Mouse (Mus musculus): ENCODE measurements around the gene Nup210. TPM values are rescaled to one million over a fixed set of nuclear protein-coding genes. Genes with fewer than 3 reads are reported as not detected.

The Nup210 gene
- total and polyA plus RNA-seq, 3 experiments: 46.3 to 394 (median 71.5) TPM

GRCm38 (mm10) chr6:91000819-91001525 lies 115.7 kb downstream of the Nup210 start:
- Histone ChIP-seq H3K4me3 (ENCODE audit: control insufficient read depth in 1 of 2, insufficient read depth in 1 of 2, low read depth in 2 of 2, low read length in 2 of 2) (no peak overlapping the region), H3K79me2 (ENCODE audit: control insufficient read depth, insufficient read depth, low read length, poor library complexity) (no peaks in the 10 kb centered on the region), H3K4me1 (ENCODE audit: control insufficient read depth in 1 of 2, insufficient read depth in 2 of 2, low read length in 2 of 2) (peaks cover 0 to 8% of the 10 kb centered on the region in 2 experiments; a peak in 1 of 4 replicates), H3K27ac (ENCODE audit: control insufficient read depth, low read depth, low read length) (no peak overlapping the region), H3K9ac (ENCODE audit: control insufficient read depth, low read depth, low read length, poor library complexity, severe bottlenecking) (no peak overlapping the region), H3K27me3 (ENCODE audit: control insufficient read depth in 1 of 2, insufficient read depth in 2 of 2, low read length in 2 of 2) (no peaks in the 10 kb centered on the region), H3K9me3 (replicated peaks; ENCODE audit: insufficient read depth, low read length) (no peaks in the 10 kb centered on the region), H3K36me3 (ENCODE audit: control insufficient read depth in 1 of 2, insufficient read depth in 2 of 2, low read length in 2 of 2) (0 out of 4 replicates have a peak, but pooled peaks cover 0 to 3% of the 10 kb centered on the region in 2 experiments)
- no peak for TF ChIP-seq CHD2 (IDR thresholded peaks at IDR 0.05; ENCODE audit: low read length)
- no peak for TF ChIP-seq TAL1 (IDR thresholded peaks at IDR 0.05; ENCODE audit: low read length)
- no peak for TF ChIP-seq ZC3H11A (IDR thresholded peaks at IDR 0.05; ENCODE audit: low read depth, low read length)
- TF ChIP-seq MYB (IDR thresholded peaks at IDR 0.05; ENCODE audit: low read depth, low read length): no peak
- no peak for TF ChIP-seq TCF12 (IDR thresholded peaks at IDR 0.05; ENCODE audit: low read depth, low read length)
- TF ChIP-seq CHD1 (IDR thresholded peaks at IDR 0.05; ENCODE audit: low read depth, low read length): no peak
- TF ChIP-seq MEF2A (IDR thresholded peaks at IDR 0.05; ENCODE audit: extremely low read depth, insufficient replicate concordance, low read depth, low read length, poor library complexity, severe bottlenecking): no peak
- TF ChIP-seq NELFE (IDR thresholded peaks at IDR 0.05; ENCODE audit: low read depth, low read length): no peak
- no peak for TF ChIP-seq MAFK (IDR thresholded peaks at IDR 0.05; ENCODE audit: borderline replicate concordance, low read depth, low read length)
- TF ChIP-seq MAX (IDR thresholded peaks at IDR 0.05; ENCODE audit: low read length): no peak
- TF ChIP-seq POLR2AphosphoS2 (IDR thresholded peaks at IDR 0.05; ENCODE audit: low read length): no peak
- TF ChIP-seq ZKSCAN1 (IDR thresholded peaks at IDR 0.05; ENCODE audit: low read depth, low read length): no peak
- TF ChIP-seq SIN3A (IDR thresholded peaks at IDR 0.05; ENCODE audit: low read length): no peak
- no peak for TF ChIP-seq MXI1 (IDR thresholded peaks at IDR 0.05; ENCODE audit: low read depth, low read length)
- no peak for DNase-seq (ENCODE audit: low read depth, low spot score)

DNA sequence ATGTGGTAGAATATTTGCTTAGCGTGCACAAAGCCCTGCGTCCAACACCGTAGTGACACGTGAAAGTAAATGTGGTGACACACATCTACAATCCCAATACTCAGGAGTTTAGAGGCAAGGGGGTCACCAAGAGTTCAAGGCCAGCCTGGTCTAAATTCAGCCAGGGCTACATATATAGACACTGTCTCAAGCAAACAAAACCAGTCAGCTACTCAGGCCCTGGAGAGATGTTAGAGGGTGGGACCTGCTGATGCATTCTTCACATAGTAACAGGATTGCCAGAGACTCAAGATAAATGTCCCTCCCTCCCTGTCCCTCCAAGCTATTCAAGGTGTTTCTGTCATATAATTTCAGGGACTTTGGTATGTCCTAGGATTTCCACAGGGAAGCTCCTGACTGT lies 117.5 kb downstream of the Nup210 start:
- peaks cover 0 to 8% of the 10 kb centered on the region in 2 experiments; a peak in 1 of 4 replicates for H3K4me1 ChIP-seq (ENCODE audit: control insufficient read depth in 1 of 2, insufficient read depth in 2 of 2, low read length in 2 of 2)
- DNase-seq (ENCODE audit: low read depth, low spot score): no peak

More for the DNA sequence above, 117.5 kb downstream of the Nup210 start:
- no peak for TF ChIP-seq MXI1 (IDR thresholded peaks at IDR 0.05; ENCODE audit: low read depth, low read length)
- no peak for TF ChIP-seq ZMIZ1 (IDR thresholded peaks at IDR 0.05; ENCODE audit: low read depth, low read length)
- TF ChIP-seq E2F4 (IDR thresholded peaks at IDR 0.05; ENCODE audit: borderline replicate concordance, low read depth, low read length): no peak
- TF ChIP-seq MYC (IDR thresholded peaks at IDR 0.05; ENCODE audit: low read depth, low read length): no peak
- no peak for TF ChIP-seq NELFE (IDR thresholded peaks at IDR 0.05; ENCODE audit: low read depth, low read length)
- no peak for TF ChIP-seq CHD1 (IDR thresholded peaks at IDR 0.05; ENCODE audit: low read depth, low read length)
- no peak for TF ChIP-seq GATA1 (IDR thresholded peaks at IDR 0.05; ENCODE audit: low read depth, low read length)
- TF ChIP-seq MYB (IDR thresholded peaks at IDR 0.05; ENCODE audit: low read depth, low read length): no peak
- TF ChIP-seq USF2 (IDR thresholded peaks at IDR 0.05; ENCODE audit: borderline replicate concordance in 1 of 2, insufficient read depth in 1 of 2, low read depth in 1 of 2, low read length in 2 of 2): no peak
- no peak for TF ChIP-seq TBP (IDR thresholded peaks at IDR 0.05; ENCODE audit: low read depth, low read length)
- TF ChIP-seq USF1 (IDR thresholded peaks at IDR 0.05; ENCODE audit: low read depth, low read length): no peak
- TF ChIP-seq MEF2A (IDR thresholded peaks at IDR 0.05; ENCODE audit: extremely low read depth, insufficient replicate concordance, low read depth, low read length, poor library complexity, severe bottlenecking): no peak
- TF ChIP-seq ZNF384 (IDR thresholded peaks at IDR 0.05; ENCODE audit: low read depth, low read length): no peak
- no peak for TF ChIP-seq UBTF (IDR thresholded peaks at IDR 0.05; ENCODE audit: borderline replicate concordance, insufficient read depth, low read depth, low read length)
- TF ChIP-seq MAFK (IDR thresholded peaks at IDR 0.05; ENCODE audit: borderline replicate concordance, low read depth, low read length): no peak
- no peak for TF ChIP-seq POLR2AphosphoS2 (IDR thresholded peaks at IDR 0.05; ENCODE audit: low read length)
- TF ChIP-seq POLR2A (IDR thresholded peaks at IDR 0.05; ENCODE audit: control insufficient read depth in 1 of 2, insufficient read depth in 1 of 2, low read depth in 1 of 2, low read length in 2 of 2, poor library complexity in 1 of 2): no peak
- TF ChIP-seq MAX (IDR thresholded peaks at IDR 0.05; ENCODE audit: low read length): no peak
- Histone ChIP-seq H3K4me3 (ENCODE audit: control insufficient read depth in 1 of 2, insufficient read depth in 1 of 2, low read depth in 2 of 2, low read length in 2 of 2) (no peak overlapping the region), H3K27me3 (ENCODE audit: control insufficient read depth in 1 of 2, insufficient read depth in 2 of 2, low read length in 2 of 2) (no peaks in the 10 kb centered on the region), H3K9me3 (replicated peaks; ENCODE audit: insufficient read depth, low read length) (no peaks in the 10 kb centered on the region), H3K36me3 (ENCODE audit: control insufficient read depth in 1 of 2, insufficient read depth in 2 of 2, low read length in 2 of 2) (0 out of 4 replicates have a peak, but pooled peaks cover 0 to 3% of the 10 kb centered on the region in 2 experiments), H3K9ac (ENCODE audit: control insufficient read depth, low read depth, low read length, poor library complexity, severe bottlenecking) (no peak overlapping the region), H3K79me2 (ENCODE audit: control insufficient read depth, insufficient read depth, low read length, poor library complexity) (no peaks in the 10 kb centered on the region), H3K27ac (ENCODE audit: control insufficient read depth, low read depth, low read length) (no peak overlapping the region)
